Mouse (Mus musculus) ES-E14 (cell line): ENCODE measurements around the gene Ehbp1l1. TPM values are rescaled to one million over a fixed set of nuclear protein-coding genes. Genes with fewer than 3 reads are reported as not detected.

Experiments used
- DNase-seq: peaks from one replicate; pipeline ENCODE4 v3.0.0-alpha.2; 2013; ENCODE audit warnings: low read depth, low spot score
- H3K27ac ChIP-seq: 2 replicates; pipeline ENCODE4 v1.5.1; 2012; ENCODE audit warnings: low read depth, mild to moderate bottlenecking, low read length, moderate library complexity, mixed read lengths; ENCODE audit not compliant: poor library complexity, insufficient read depth, severe bottlenecking
- H3K36me3 ChIP-seq: 2 replicates; pipeline ENCODE4 v1.6.1; 2012; ENCODE audit warnings: mild to moderate bottlenecking, low read length, moderate library complexity, mixed read lengths; ENCODE audit not compliant: control insufficient read depth, poor library complexity, insufficient read depth, severe bottlenecking
- H3K4me1 ChIP-seq, 2 experiments: fragments of 150-350 bp in 1 of 2; sonication (generic) in 1 of 2; 2 replicates each; pipeline ENCODE4 v1.6.1; 2012; ENCODE audit warnings: low read length in 2 of 2, mild to moderate bottlenecking in 1 of 2, mixed read lengths in 1 of 2; ENCODE audit not compliant: control insufficient read depth in 2 of 2, insufficient read depth in 2 of 2, poor library complexity in 1 of 2
- H3K4me3 ChIP-seq, 2 experiments: fragments of 150-350 bp in 1 of 2; sonication (generic) in 1 of 2; 2 replicates each; pipeline ENCODE4 v1.5.1; 2012; ENCODE audit warnings: low read length in 2 of 2, low read depth in 1 of 2, mild to moderate bottlenecking in 1 of 2, mixed read lengths in 1 of 2; ENCODE audit not compliant: insufficient read depth in 1 of 2, poor library complexity in 1 of 2, severe bottlenecking in 1 of 2
- H3K9ac ChIP-seq: 2 replicates; pipeline ENCODE4 v1.6.1; 2012; ENCODE audit warnings: low read depth, mild to moderate bottlenecking, low read length, mixed read lengths; ENCODE audit not compliant: poor library complexity, insufficient read depth, severe bottlenecking
- H3K9me3 ChIP-seq: fragments of 150-350 bp; sonication (generic); 2 replicates; pipeline ENCODE4 v1.6.1; 2012; ENCODE audit warnings: low read depth, mild to moderate bottlenecking, low read length; ENCODE audit not compliant: control insufficient read depth, insufficient read depth
- CHD2 ChIP-seq: IDR thresholded peaks from 2 replicates; pipeline ENCODE4 v1.6.1; 2014; ENCODE audit warnings: mild to moderate bottlenecking, low read depth, low read length, inconsistent platforms
- HCFC1 ChIP-seq: IDR thresholded peaks from 2 replicates; pipeline ENCODE4 v1.6.1; 2012; ENCODE audit warnings: low read length, inconsistent platforms, borderline replicate concordance; ENCODE audit not compliant: insufficient read depth
- MAFK ChIP-seq: IDR thresholded peaks from 2 replicates; pipeline ENCODE4 v1.6.1; 2014; ENCODE audit warnings: mild to moderate bottlenecking, low read depth, low read length, inconsistent platforms; ENCODE audit not compliant: insufficient read depth
- ZC3H11A ChIP-seq: IDR thresholded peaks from 2 replicates; pipeline ENCODE4 v1.6.1; 2012; ENCODE audit warnings: low read depth, mild to moderate bottlenecking, inconsistent platforms, low read length, borderline replicate concordance
- ZNF384 ChIP-seq: IDR thresholded peaks from 2 replicates; pipeline ENCODE4 v1.6.1; 2012; ENCODE audit warnings: low read depth, low read length, inconsistent platforms
- in situ Hi-C, 2 experiments: fragments of 600-800 bp; cut with MboI; formaldehyde crosslinking; loops; one replicate each; pipeline ENCODE4 v1.15.1; 2025; ENCODE audit warnings: low sequenced_read_pairs in 2 of 2, inconsistent platforms in 1 of 2; ENCODE audit not compliant: unreplicated experiment in 2 of 2
- total RNA-seq: library from RNA; depleted of rRNA; stranded (reverse); fragments of 300-350 nt; gene quantifications from 2 replicates; pipeline ENCODE4 v1.2.3, GENCODE M21; 2012

Ehbp1l1 gene
- total RNA-seq, 1 experiment, result 16.4 TPM

GRCm38 (mm10) chr19:5665465-5665864 is 60.7 kb downstream of the Ehbp1l1 start:
- TF ChIP-seq MAFK, result no peak
- Histone ChIP-seq H3K4me1 (peaks cover 7 to 20% of the 10 kb centered on the region in 2 experiments; a peak in 2 of 4 replicates), H3K4me3 (no peak overlapping the region), H3K9ac (no peak overlapping the region), H3K36me3 (peaks cover 21% of the 10 kb centered on the region; the same call in 1 of the 2 replicates), H3K27ac (no peak overlapping the region), H3K9me3 (no peaks in the 10 kb centered on the region)
- in situ Hi-C loops, result no loop called here
- DNase-seq, result no peak

- Histone ChIP-seq H3K9me3 (no peaks in the 10 kb centered on the region), H3K4me3 (no peak overlapping the region), H3K4me1 (peaks cover 7 to 20% of the 10 kb centered on the region in 2 experiments; a peak in 2 of 4 replicates), H3K36me3 (peaks cover 21% of the 10 kb centered on the region; the same call in 1 of the 2 replicates), H3K27ac (no peak overlapping the region), H3K9ac (no peak overlapping the region)
- no peak for DNase-seq
- in situ Hi-C loops, result no loop called here
- TF ChIP-seq ZNF384 (no peak), ZC3H11A (no peak), HCFC1 (no peak), CHD2 (no peak), MAFK (no peak)
Measured at GRCm38 (mm10) chr19:5664669-5665257, 61.4 kb downstream of the Ehbp1l1 start.

GRCm38 (mm10) chr19:5662981-5663913 is 62.9 kb downstream of the Ehbp1l1 start, which contains the start of gene Sipa1:
Gene Sipa1 (minus strand): TSS chr19:5663707.
- Histone ChIP-seq H3K9me3 (no peaks in the 10 kb centered on the region), H3K4me3 (peak within 1 kb of the TSS; percentile 62 to 76), H3K9ac (peak within 1 kb of the TSS; percentile 55), H3K4me1 (peaks cover 7 to 20% of the 10 kb centered on the region in 2 experiments; a peak in 3 of 4 replicates), H3K27ac (no peak within 1 kb of the TSS), H3K36me3 (peaks cover 15% of the 10 kb centered on the region; the same call in 1 of the 2 replicates)
- TF ChIP-seq HCFC1, result no peak
- TF ChIP-seq MAFK, result no peak
- TF ChIP-seq CHD2, result no peak
- no peak for TF ChIP-seq ZNF384
- TF ChIP-seq ZC3H11A, result no peak
- DNase-seq, result peak; percentile 84
- in situ Hi-C loops, result no loop called here

DNA sequence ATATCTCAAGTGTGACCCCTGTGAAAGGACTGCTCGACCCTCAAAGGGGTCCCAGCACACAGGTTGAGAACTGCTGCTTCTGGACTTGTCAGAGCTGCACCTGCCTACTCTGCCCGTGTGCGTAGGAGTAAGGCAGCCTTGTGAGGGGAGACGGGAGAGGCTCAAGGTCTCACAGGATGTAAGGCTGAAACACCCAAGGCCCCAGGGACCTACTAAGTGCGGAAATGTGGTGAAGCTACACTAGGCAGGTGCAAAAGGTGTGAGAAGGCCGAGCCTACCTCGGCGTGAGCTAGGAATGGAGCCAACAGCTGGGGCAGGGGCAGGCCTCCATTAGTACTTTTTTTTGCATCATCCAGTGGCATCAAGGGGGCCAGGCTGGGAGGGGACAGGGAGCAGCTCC is 63.8 kb downstream of the Ehbp1l1 start:
- Histone ChIP-seq H3K36me3 (peaks cover 15% of the 10 kb centered on the region; the same call in 1 of the 2 replicates), H3K27ac (no peak overlapping the region)
- in situ Hi-C loops, result no loop called here

More for the DNA sequence above, 63.8 kb downstream of the Ehbp1l1 start:
- no peak for DNase-seq
- H3K4me3 ChIP-seq, result no peak overlapping the region
- no peak overlapping the region for H3K9ac ChIP-seq
- TF ChIP-seq CHD2 (no peak), ZNF384 (no peak), HCFC1 (no peak), ZC3H11A (no peak), MAFK (no peak)
- no peaks in the 10 kb centered on the region for H3K9me3 ChIP-seq
- peaks cover 7 to 20% of the 10 kb centered on the region in 2 experiments; a peak in 3 of 4 replicates for H3K4me1 ChIP-seq
